In the genomic region with DNA sequence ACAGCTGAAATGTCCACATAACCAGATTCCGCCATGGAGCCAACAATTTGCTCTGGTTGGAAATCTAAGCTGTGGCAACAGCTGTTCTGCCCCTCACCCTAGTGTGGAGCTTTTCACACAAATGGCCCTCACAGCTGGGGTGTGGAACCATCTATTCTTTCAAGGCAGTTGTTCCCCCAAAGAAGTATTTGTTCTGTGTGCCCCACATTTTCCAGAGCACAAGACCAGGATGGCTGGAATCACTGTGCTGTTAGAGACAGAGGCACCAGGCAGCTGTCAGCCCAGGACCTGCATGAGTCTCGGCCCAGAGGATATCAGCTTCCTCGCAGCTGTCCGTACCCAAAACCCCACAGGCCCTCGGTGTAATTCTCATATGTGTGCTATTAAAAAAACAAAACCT, we compare ENCODE assay signal across 27 mouse cellular contexts.
DNase-seq lines count a peak whose midpoint lies in the region; ATAC-seq and TF ChIP-seq lines count a peak whose summit lies in the region.
"Had no signal": no experiment of that assay in that cellular context is flagged by ENCODE, and none has a peak within 500 bp of the region (broad histone marks: within the 10 kb centered on the region; RNA-seq: fewer than 3 reads in every experiment).

No protein-coding gene starts in this region.

- H3K9ac ChIP-seq in midbrain, embryonic 15.5 days = no peak overlapping the region
- H3K9ac ChIP-seq in limb, embryonic 13.5 days = no peak overlapping the region
- H3K9ac ChIP-seq: embryonic facial prominence, embryonic 13.5 days; forebrain, embryonic 12.5 days; heart, embryonic 15.5 days; kidney, embryonic 15.5 days; liver, embryonic 13.5 days; neural tube, embryonic 13.5 days had no signal

- no peak for TF ChIP-seq CTCF in gastrocnemius, adult 2 months (IDR thresholded peaks at IDR 0.05)

- H3K9me3 ChIP-seq in midbrain, embryonic 10.5 days (replicated peaks) = no peaks in the 10 kb centered on the region
- no peaks in the 10 kb centered on the region for H3K9me3 ChIP-seq in midbrain, embryonic 15.5 days
- no peaks in the 10 kb centered on the region for H3K9me3 ChIP-seq in limb, embryonic 13.5 days
- H3K9me3 ChIP-seq: embryonic facial prominence, embryonic 13.5 days; forebrain, embryonic 12.5 days; heart, embryonic 10.5 days; heart, embryonic 15.5 days; kidney, embryonic 15.5 days; liver, embryonic 13.5 days; neural tube, embryonic 13.5 days had no signal

- peak overlapping the region; percentile 8; the same call in 1 of the 2 replicates for H3K27ac ChIP-seq in gastrocnemius, adult 2 months
- H3K27ac ChIP-seq in midbrain, embryonic 10.5 days (replicated peaks) = peak overlapping the region; percentile 0; the same call in 1 of the 2 replicates
- H3K27ac ChIP-seq in midbrain, embryonic 15.5 days = no peak overlapping the region
- no peak overlapping the region for H3K27ac ChIP-seq in limb, embryonic 13.5 days
- H3K27ac ChIP-seq: embryonic facial prominence, embryonic 13.5 days; forebrain, embryonic 12.5 days; heart, embryonic 10.5 days; heart, embryonic 15.5 days; kidney, embryonic 15.5 days; liver, embryonic 13.5 days; macrophage; neural tube, embryonic 13.5 days had no signal

- peak; percentile 34 for DNase-seq in gastrocnemius, adult 2 months
- DNase-seq in gastrocnemius, postnatal 36 days = no peak
- DNase-seq in midbrain, embryonic 10.5 days (ENCODE audit: low spot score) = no peak
- DNase-seq in skeletal muscle tissue, adult 2 months (ENCODE audit: low read depth, low spot score) = peak; percentile 20
- DNase-seq in adipocyte (ENCODE audit: low spot score) = no peak
- DNase-seq: cerebellum, adult 8-10 months; cerebellum, postnatal 25 days; kidney, adult 18-20 months; kidney, postnatal 25 days; left cerebral cortex, postnatal 4 days; liver, embryonic 13.5 days; lung, adult 18-20 months; thymus, postnatal 4 days had no signal

- H3K27me3 ChIP-seq in midbrain, embryonic 10.5 days (ENCODE audit: low read depth, poor library complexity, severe bottlenecking) = no peaks in the 10 kb centered on the region
- H3K27me3 ChIP-seq in midbrain, embryonic 15.5 days (replicated peaks) = no peaks in the 10 kb centered on the region
- H3K27me3 ChIP-seq in limb, embryonic 13.5 days = no peaks in the 10 kb centered on the region
- H3K27me3 ChIP-seq: embryonic facial prominence, embryonic 13.5 days; forebrain, embryonic 12.5 days; heart, embryonic 15.5 days; kidney, embryonic 15.5 days; liver, embryonic 13.5 days; neural tube, embryonic 13.5 days had no signal

- no peak overlapping the region for H3K4me2 ChIP-seq in midbrain, embryonic 15.5 days
- H3K4me2 ChIP-seq in limb, embryonic 13.5 days (replicated peaks) = no peak overlapping the region
- H3K4me2 ChIP-seq: embryonic facial prominence, embryonic 13.5 days; forebrain, embryonic 12.5 days; heart, embryonic 15.5 days; kidney, embryonic 15.5 days; liver, embryonic 13.5 days; neural tube, embryonic 13.5 days had no signal

- H3K4me3 ChIP-seq in gastrocnemius, adult 2 months = no peak overlapping the region
- no peak overlapping the region for H3K4me3 ChIP-seq in midbrain, embryonic 10.5 days
- no peak overlapping the region for H3K4me3 ChIP-seq in midbrain, embryonic 15.5 days
- no peak overlapping the region for H3K4me3 ChIP-seq in limb, embryonic 13.5 days
- H3K4me3 ChIP-seq: embryonic facial prominence, embryonic 13.5 days; forebrain, embryonic 12.5 days; heart, embryonic 10.5 days; heart, embryonic 15.5 days; kidney, embryonic 15.5 days; liver, embryonic 13.5 days; neural tube, embryonic 13.5 days had no signal

- intact Hi-C loops in gastrocnemius, adult 2 months (cut with DNase I) = no loop called here
- intact Hi-C loops in gastrocnemius, postnatal 36 days (cut with DNase I) = no loop called here

- ATAC-seq in midbrain, embryonic 15.5 days (replicated peaks) = no peak
- ATAC-seq in limb, embryonic 13.5 days (ENCODE audit: low FRiP score, low read depth) = peak; percentile 89
- no peak for ATAC-seq in monocyte, adult 5-6 weeks (replicated peaks; ENCODE audit: insufficient number of reproducible peaks, low FRiP score, low TSS enrichment, poor library complexity, severe bottlenecking)
- ATAC-seq: CD4-positive, CD25-positive, alpha-beta regulatory T cell, adult 4 months; hindbrain, embryonic 16.5 days; lung, postnatal 0 days; midbrain, embryonic 16.5 days had no signal

- H3K4me1 ChIP-seq in midbrain, embryonic 10.5 days = peaks cover 6% of the 10 kb centered on the region
- H3K4me1 ChIP-seq in midbrain, embryonic 15.5 days = no peaks in the 10 kb centered on the region
- no peaks in the 10 kb centered on the region for H3K4me1 ChIP-seq in limb, embryonic 13.5 days
- H3K4me1 ChIP-seq: forebrain, embryonic 12.5 days; heart, embryonic 10.5 days; heart, embryonic 15.5 days; kidney, embryonic 15.5 days; liver, embryonic 13.5 days; neural tube, embryonic 13.5 days had no signal

- WGBS in midbrain, embryonic 10.5 days = 79% methylated on average over 5 of the region's 5 CpGs
- 76% methylated on average over 5 of the region's 5 CpGs for WGBS in midbrain, embryonic 15.5 days
- 73% methylated on average over 5 of the region's 5 CpGs for WGBS in limb, embryonic 13.5 days

- no peaks in the 10 kb centered on the region for H3K36me3 ChIP-seq in midbrain, embryonic 10.5 days
- no peaks in the 10 kb centered on the region for H3K36me3 ChIP-seq in midbrain, embryonic 15.5 days (replicated peaks)
- H3K36me3 ChIP-seq in limb, embryonic 13.5 days = no peaks in the 10 kb centered on the region
- H3K36me3 ChIP-seq: embryonic facial prominence, embryonic 13.5 days; forebrain, embryonic 12.5 days; heart, embryonic 10.5 days; heart, embryonic 15.5 days; kidney, embryonic 15.5 days; liver, embryonic 13.5 days; neural tube, embryonic 13.5 days had no signal

Comparison
In these comparisons a context has a peak if more than half of its experiments do, and no peak if none do; other contexts are left out.
1. DNase-seq: peak in gastrocnemius, adult 2 months (single experiment) and skeletal muscle tissue, adult 2 months (single experiment); none in gastrocnemius, postnatal 36 days (0 of 2), midbrain, embryonic 10.5 days (single experiment) and adipocyte (single experiment).
2. H3K27ac ChIP-seq: peak in gastrocnemius, adult 2 months (single experiment) and midbrain, embryonic 10.5 days (single experiment); none in midbrain, embryonic 15.5 days (single experiment) and limb, embryonic 13.5 days (single experiment).